ENCODE assay signal across 30 mouse cellular contexts in the genomic region with DNA sequence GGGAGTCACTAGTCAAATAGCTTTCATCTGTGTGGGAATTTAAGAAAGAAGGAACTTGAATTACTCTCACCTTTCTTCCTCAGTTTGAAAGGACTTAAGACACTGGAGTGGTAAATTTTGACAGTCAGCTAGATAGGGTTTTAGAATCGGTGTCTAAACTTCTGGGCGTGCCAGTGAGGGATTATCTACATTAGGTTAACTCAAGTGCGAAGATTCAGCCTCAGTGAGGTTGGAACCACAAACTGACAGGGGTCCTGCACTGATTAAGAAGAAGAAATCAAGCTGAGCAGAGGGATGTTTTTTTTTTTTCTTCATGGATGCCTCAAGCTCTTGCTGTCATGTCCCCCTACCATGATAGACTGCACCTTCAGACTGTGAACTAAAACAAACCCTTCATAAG.
"Had no signal": no experiment of that assay in that cellular context is flagged by ENCODE, and none has a peak within 500 bp of the region (broad histone marks: within the 10 kb centered on the region; RNA-seq: fewer than 3 reads in every experiment).

No protein-coding gene starts in this region.

- H3K27ac ChIP-seq: heart, embryonic 13.5 days; heart, embryonic 15.5 days; hindbrain, embryonic 10.5 days; hindbrain, embryonic 12.5 days; hindbrain, embryonic 13.5 days; hindbrain, embryonic 14.5 days; hindbrain, embryonic 15.5 days; hindbrain, postnatal 0 days; intestine, embryonic 15.5 days; kidney, embryonic 15.5 days; kidney, postnatal 0 days; layer of hippocampus, adult 2 months; left cerebral cortex, adult 2 months had no signal

- H3K4me1 ChIP-seq: heart, embryonic 12.5 days; heart, embryonic 13.5 days; heart, embryonic 15.5 days; hindbrain, embryonic 10.5 days; hindbrain, embryonic 12.5 days; hindbrain, embryonic 13.5 days; hindbrain, embryonic 15.5 days; intestine, embryonic 15.5 days; kidney, embryonic 15.5 days had no signal

- H3K4me3 ChIP-seq: heart, embryonic 12.5 days; heart, embryonic 13.5 days; heart, embryonic 15.5 days; hindbrain, embryonic 10.5 days; hindbrain, embryonic 12.5 days; hindbrain, embryonic 13.5 days; hindbrain, embryonic 15.5 days; intestine, embryonic 15.5 days; kidney, embryonic 15.5 days; layer of hippocampus, adult 2 months; left cerebral cortex, adult 2 months had no signal

- H3K9me3 ChIP-seq: heart, embryonic 12.5 days; heart, embryonic 13.5 days; heart, embryonic 15.5 days; hindbrain, embryonic 10.5 days; hindbrain, embryonic 12.5 days; hindbrain, embryonic 13.5 days; hindbrain, embryonic 15.5 days; intestine, embryonic 15.5 days; kidney, embryonic 15.5 days had no signal

- H3K27me3 ChIP-seq: heart, embryonic 12.5 days; heart, embryonic 13.5 days; heart, embryonic 15.5 days; hindbrain, embryonic 12.5 days; hindbrain, embryonic 13.5 days; hindbrain, embryonic 15.5 days; intestine, embryonic 15.5 days; kidney, embryonic 15.5 days had no signal

- H3K36me3 ChIP-seq: heart, embryonic 12.5 days; heart, embryonic 13.5 days; heart, embryonic 15.5 days; hindbrain, embryonic 10.5 days; hindbrain, embryonic 12.5 days; hindbrain, embryonic 13.5 days; hindbrain, embryonic 15.5 days; intestine, embryonic 15.5 days; kidney, embryonic 15.5 days had no signal

- H3K9ac ChIP-seq: heart, embryonic 12.5 days; heart, embryonic 13.5 days; heart, embryonic 15.5 days; hindbrain, embryonic 12.5 days; hindbrain, embryonic 13.5 days; hindbrain, embryonic 14.5 days; hindbrain, embryonic 15.5 days; intestine, embryonic 15.5 days; kidney, embryonic 15.5 days had no signal

- DNase-seq: heart, postnatal 10 days; heart, postnatal 14 days; heart, postnatal 36 days; heart, postnatal 4 days; kidney, adult 11 months; kidney, adult 18-20 months; kidney, adult 2 months; kidney, adult 8-10 months; kidney, adult 9 months; kidney, postnatal 10 days; kidney, postnatal 14 days; kidney, postnatal 25 days; kidney, postnatal 36 days; kidney, postnatal 4 days; layer of hippocampus, adult 9-11 months; layer of hippocampus, postnatal 36 days had no signal
